Mouse (Mus musculus): Measurements from ENCODE around the gene Sohlh1. TPM values are rescaled to one million over a fixed set of nuclear protein-coding genes. Genes with fewer than 3 reads are reported as not detected.

The Sohlh1 gene
- not detected in 2 replicates for polyA plus RNA-seq (2016; fragmentation: Nextera tagmentation; extraction: Ambion mirVana)

- H3K4me1 ChIP-seq, result no peaks in the 10 kb centered on the region
- 78% methylated on average over 16 of the region's 16 CpGs for WGBS
- H3K4me3 ChIP-seq, result no peak within 1 kb of the TSS
- H3K27me3 ChIP-seq (ENCODE audit: insufficient read depth, poor library complexity, severe bottlenecking), result peaks cover 16% of the 10 kb centered on the region; the same call in 1 of the 2 replicates
- no peaks in the 10 kb centered on the region for H3K9me3 ChIP-seq
- H3K27ac ChIP-seq, result no peak within 1 kb of the TSS
- DNase-seq (ENCODE audit: low spot score), result no peak
- no peaks in the 10 kb centered on the region for H3K36me3 ChIP-seq
These were observed at the start of gene Sohlh1 for GRCm38 (mm10) chr2:25847226-25847625. Gene Sohlh1, minus strand, starts transcription at chr2:25847248.

- 81% methylated on average over 7 of the region's 7 CpGs for WGBS
- no peak for DNase-seq (ENCODE audit: low spot score)
- Histone ChIP-seq H3K27me3 (ENCODE audit: insufficient read depth, poor library complexity, severe bottlenecking) (peaks cover 34% of the 10 kb centered on the region), H3K4me1 (peaks cover 5% of the 10 kb centered on the region; the same call in 1 of the 2 replicates), H3K27ac (no peak overlapping the region), H3K9me3 (no peaks in the 10 kb centered on the region), H3K4me3 (no peak overlapping the region), H3K36me3 (no peaks in the 10 kb centered on the region)
These were observed 45.4 kb upstream of the Sohlh1 start for GRCm38 (mm10) chr2:25892440-25892839.

- 64% methylated on average over 5 of the region's 5 CpGs for WGBS
- Histone ChIP-seq H3K4me1 (no peaks in the 10 kb centered on the region), H3K27ac (no peak overlapping the region)
These were observed 41.1 kb upstream of the Sohlh1 start for GRCm38 (mm10) chr2:25888144-25888543.

GRCm38 (mm10) chr2:25887226-25887625, 40.2 kb upstream of the Sohlh1 start:
- H3K9me3 ChIP-seq, result no peaks in the 10 kb centered on the region
- H3K27ac ChIP-seq, result no peak overlapping the region
- peaks cover 33% of the 10 kb centered on the region; the same call in 1 of the 2 replicates for H3K27me3 ChIP-seq (ENCODE audit: insufficient read depth, poor library complexity, severe bottlenecking)
- no peak overlapping the region for H3K4me3 ChIP-seq
- H3K4me1 ChIP-seq, result no peaks in the 10 kb centered on the region
- no peaks in the 10 kb centered on the region for H3K36me3 ChIP-seq
- no peak for DNase-seq (ENCODE audit: low spot score)
- 45% methylated on average over 8 of the region's 8 CpGs for WGBS

More at GRCm38 (mm10) chr2:25888144-25888543, 41.1 kb upstream of the Sohlh1 start:
- Histone ChIP-seq H3K4me3 (no peak overlapping the region), H3K27me3 (ENCODE audit: insufficient read depth, poor library complexity, severe bottlenecking) (peaks cover 33% of the 10 kb centered on the region; the same call in 1 of the 2 replicates), H3K9me3 (no peaks in the 10 kb centered on the region), H3K36me3 (no peaks in the 10 kb centered on the region)
- no peak for DNase-seq (ENCODE audit: low spot score)

- WGBS, result 84% methylated on average over 3 of the region's 3 CpGs
- Histone ChIP-seq H3K4me1 (no peaks in the 10 kb centered on the region), H3K36me3 (no peaks in the 10 kb centered on the region), H3K27me3 (ENCODE audit: insufficient read depth, poor library complexity, severe bottlenecking) (peaks cover 25% of the 10 kb centered on the region), H3K27ac (no peak overlapping the region), H3K9me3 (no peaks in the 10 kb centered on the region), H3K4me3 (no peak overlapping the region)
- DNase-seq (ENCODE audit: low spot score), result no peak
These were observed 37.7 kb upstream of the Sohlh1 start for GRCm38 (mm10) chr2:25884756-25885155.

- Histone ChIP-seq H3K27ac (no peak overlapping the region), H3K9me3 (no peaks in the 10 kb centered on the region), H3K27me3 (ENCODE audit: insufficient read depth, poor library complexity, severe bottlenecking) (peaks cover 42% of the 10 kb centered on the region), H3K4me1 (peaks cover 10% of the 10 kb centered on the region), H3K4me3 (no peak overlapping the region), H3K36me3 (no peaks in the 10 kb centered on the region)
- 56% methylated on average over 1 of the region's 1 CpGs for WGBS
- no peak for DNase-seq (ENCODE audit: low spot score)
These were observed 35.2 kb upstream of the Sohlh1 start for GRCm38 (mm10) chr2:25882276-25882675.

GRCm38 (mm10) chr2:25879061-25879460, 32.0 kb upstream of the Sohlh1 start:
- Histone ChIP-seq H3K27me3 (ENCODE audit: insufficient read depth, poor library complexity, severe bottlenecking) (peaks cover 53% of the 10 kb centered on the region), H3K36me3 (no peaks in the 10 kb centered on the region), H3K4me3 (no peak overlapping the region), H3K4me1 (peaks cover 10% of the 10 kb centered on the region), H3K27ac (no peak overlapping the region), H3K9me3 (no peaks in the 10 kb centered on the region)
- WGBS, result 62% methylated on average over 4 of the region's 4 CpGs
- no peak for DNase-seq (ENCODE audit: low spot score)

- H3K4me1 ChIP-seq, result peaks cover 10% of the 10 kb centered on the region
- H3K9me3 ChIP-seq, result no peaks in the 10 kb centered on the region
- no peak overlapping the region for H3K4me3 ChIP-seq
- no peak for DNase-seq (ENCODE audit: low spot score)
- WGBS, result 77% methylated on average over 2 of the region's 2 CpGs
- H3K27me3 ChIP-seq (ENCODE audit: insufficient read depth, poor library complexity, severe bottlenecking), result peaks cover 53% of the 10 kb centered on the region
- H3K27ac ChIP-seq, result no peak overlapping the region
- no peaks in the 10 kb centered on the region for H3K36me3 ChIP-seq
These were observed 31.5 kb upstream of the Sohlh1 start for GRCm38 (mm10) chr2:25878516-25878915.

GRCm38 (mm10) chr2:25877736-25878268, 30.8 kb upstream of the Sohlh1 start:
- Histone ChIP-seq H3K9me3 (no peaks in the 10 kb centered on the region), H3K4me3 (peak overlapping the region; percentile 55), H3K27ac (no peak overlapping the region), H3K36me3 (no peaks in the 10 kb centered on the region), H3K27me3 (ENCODE audit: insufficient read depth, poor library complexity, severe bottlenecking) (peaks cover 53% of the 10 kb centered on the region), H3K4me1 (peaks cover 10% of the 10 kb centered on the region)
- WGBS, result 6% methylated on average over 49 of the region's 49 CpGs
- no peak for DNase-seq (ENCODE audit: low spot score)

GRCm38 (mm10) chr2:25877250-25877735, 30.2 kb upstream of the Sohlh1 start:
- WGBS, result 25% methylated on average over 7 of the region's 7 CpGs
- H3K9me3 ChIP-seq, result no peaks in the 10 kb centered on the region
- no peak for DNase-seq (ENCODE audit: low spot score)
- peak overlapping the region; percentile 55 for H3K4me3 ChIP-seq
- no peak overlapping the region for H3K27ac ChIP-seq
- peaks cover 10% of the 10 kb centered on the region for H3K4me1 ChIP-seq
- no peaks in the 10 kb centered on the region for H3K36me3 ChIP-seq
- peaks cover 53% of the 10 kb centered on the region for H3K27me3 ChIP-seq (ENCODE audit: insufficient read depth, poor library complexity, severe bottlenecking)

- Histone ChIP-seq H3K4me1 (peaks cover 17% of the 10 kb centered on the region), H3K27ac (no peak overlapping the region), H3K36me3 (no peaks in the 10 kb centered on the region), H3K9me3 (no peaks in the 10 kb centered on the region), H3K4me3 (no peak overlapping the region), H3K27me3 (ENCODE audit: insufficient read depth, poor library complexity, severe bottlenecking) (peaks cover 76% of the 10 kb centered on the region)
- 52% methylated on average over 5 of the region's 5 CpGs for WGBS
- DNase-seq (ENCODE audit: low spot score), result no peak
These were observed 19.6 kb upstream of the Sohlh1 start for GRCm38 (mm10) chr2:25866656-25867055.

GRCm38 (mm10) chr2:25865412-25865811, 18.4 kb upstream of the Sohlh1 start:
- no peaks in the 10 kb centered on the region for H3K36me3 ChIP-seq
- no peak overlapping the region for H3K4me3 ChIP-seq
- H3K4me1 ChIP-seq, result peaks cover 17% of the 10 kb centered on the region
- 16% methylated on average over 4 of the region's 4 CpGs for WGBS
- H3K27me3 ChIP-seq (ENCODE audit: insufficient read depth, poor library complexity, severe bottlenecking), result peaks cover 72% of the 10 kb centered on the region
- no peak for DNase-seq (ENCODE audit: low spot score)
- no peak overlapping the region for H3K27ac ChIP-seq
- H3K9me3 ChIP-seq, result no peaks in the 10 kb centered on the region

- Histone ChIP-seq H3K4me1 (peaks cover 17% of the 10 kb centered on the region), H3K9me3 (no peaks in the 10 kb centered on the region), H3K27me3 (ENCODE audit: insufficient read depth, poor library complexity, severe bottlenecking) (peaks cover 72% of the 10 kb centered on the region), H3K27ac (no peak overlapping the region), H3K4me3 (peak overlapping the region; percentile 65), H3K36me3 (no peaks in the 10 kb centered on the region)
- WGBS, result 11% methylated on average over 18 of the region's 18 CpGs
- no peak for DNase-seq (ENCODE audit: low spot score)
These were observed 17.2 kb upstream of the Sohlh1 start for GRCm38 (mm10) chr2:25864230-25864629.

Data from heart, embryonic 10.5 days (tissue).